Mouse (Mus musculus): ENCODE data around the gene Sptlc3. TPM values are rescaled to one million over a fixed set of nuclear protein-coding genes. Genes with fewer than 3 reads are reported as not detected.

Gene Sptlc3
- polyA plus RNA-seq, 1 experiment, result not detected

DNA sequence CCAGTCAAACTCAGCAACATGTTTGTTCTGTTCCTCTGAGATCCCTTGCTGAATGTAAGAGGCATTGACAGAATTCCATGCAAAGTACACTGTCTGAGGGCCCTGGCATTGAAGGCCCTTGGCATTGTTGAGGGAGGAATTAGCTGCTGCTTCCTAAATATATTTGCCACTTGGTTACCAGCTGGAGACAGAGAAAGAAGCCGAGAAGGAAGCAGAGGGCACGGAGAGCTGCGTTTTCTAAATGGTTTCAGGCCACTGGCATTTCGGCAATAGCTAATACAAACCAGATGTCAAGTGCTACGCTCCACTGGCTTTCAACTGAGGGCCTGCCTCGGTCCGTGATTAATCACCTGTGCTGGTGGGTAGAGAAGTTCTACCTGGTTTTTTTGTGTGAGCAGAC lies 115.1 kb downstream of the Sptlc3 start:
- TF ChIP-seq POLR2A (IDR thresholded peaks at IDR 0.05; ENCODE audit: low read depth, low read length) (no peak), CTCF (IDR thresholded peaks at IDR 0.05; ENCODE audit: extremely low read depth, insufficient read length, insufficient replicate concordance, low read depth, low read length) (no peak)
- Histone ChIP-seq H3K4me3 (ENCODE audit: low read depth, low read length) (no peak overlapping the region), H3K27me3 (ENCODE audit: control insufficient read depth, insufficient read depth, low read length) (no peaks in the 10 kb centered on the region), H3K36me3 (ENCODE audit: control insufficient read depth, insufficient read depth, low read length) (no peaks in the 10 kb centered on the region), H3K4me1 (ENCODE audit: control insufficient read depth, insufficient read depth, insufficient read length, low read length) (no peaks in the 10 kb centered on the region), H3K27ac (ENCODE audit: insufficient read depth, low read depth, low read length) (no peak overlapping the region)
- 39% methylated on average over 7 of the region's 7 CpGs for WGBS

DNA sequence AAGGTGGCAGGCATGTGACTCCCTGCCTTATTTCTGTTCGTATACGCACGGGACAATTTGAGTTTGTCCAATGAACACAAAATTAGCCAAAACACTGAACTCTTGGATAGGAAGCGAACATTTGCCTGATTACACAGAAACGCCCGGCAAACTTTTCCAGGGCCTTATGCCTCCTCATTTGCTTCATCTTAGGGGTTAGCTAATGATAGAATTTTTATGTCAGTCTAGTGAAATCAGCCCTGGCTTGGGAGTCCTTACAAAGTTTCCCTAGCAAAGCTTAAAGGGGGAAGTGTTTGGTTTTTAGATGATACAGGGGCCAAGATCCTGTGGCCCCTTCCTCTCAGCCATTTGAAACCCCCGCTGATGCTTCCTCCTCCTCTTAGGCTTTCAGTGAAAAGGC lies 115.5 kb downstream of the Sptlc3 start:
- Histone ChIP-seq H3K36me3 (ENCODE audit: control insufficient read depth, insufficient read depth, low read length) (no peaks in the 10 kb centered on the region), H3K4me3 (ENCODE audit: low read depth, low read length) (no peak overlapping the region), H3K27ac (ENCODE audit: insufficient read depth, low read depth, low read length) (no peak overlapping the region), H3K27me3 (ENCODE audit: control insufficient read depth, insufficient read depth, low read length) (no peaks in the 10 kb centered on the region), H3K4me1 (ENCODE audit: control insufficient read depth, insufficient read depth, insufficient read length, low read length) (no peaks in the 10 kb centered on the region)
- no peak for TF ChIP-seq CTCF (IDR thresholded peaks at IDR 0.05; ENCODE audit: extremely low read depth, insufficient read length, insufficient replicate concordance, low read depth, low read length)
- TF ChIP-seq POLR2A (IDR thresholded peaks at IDR 0.05; ENCODE audit: low read depth, low read length), result no peak
- WGBS, result 63% methylated on average over 7 of the region's 7 CpGs

DNA sequence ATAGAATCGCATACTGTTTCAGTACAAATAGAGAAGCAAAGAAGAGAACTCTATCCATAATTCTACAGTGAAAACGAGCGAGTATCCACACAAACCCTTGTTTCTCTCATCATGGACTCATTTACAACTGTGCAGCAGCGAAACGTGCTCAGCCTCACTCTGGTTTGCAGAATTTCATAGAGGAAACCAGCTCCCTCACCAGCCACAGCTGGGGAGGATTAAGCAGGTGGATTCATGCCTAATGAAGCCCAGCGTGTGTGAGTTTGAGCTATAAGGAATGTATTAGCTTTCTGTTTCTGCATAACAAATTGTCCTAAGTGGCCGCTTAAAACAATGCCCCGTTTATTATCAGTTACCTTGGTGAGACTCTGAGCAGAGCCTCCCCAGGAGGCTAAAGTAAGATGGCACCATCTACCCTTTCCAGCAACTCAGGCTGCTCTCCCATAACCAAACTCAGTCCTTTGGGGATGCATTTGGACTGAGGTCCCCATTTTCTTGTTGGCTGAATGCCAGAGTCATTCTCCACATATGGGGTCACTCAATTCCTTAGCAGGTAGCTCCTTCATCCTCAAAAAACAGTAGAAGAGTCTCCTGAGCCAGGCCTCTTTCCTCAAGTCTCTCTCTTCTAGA lies 116.1 kb downstream of the Sptlc3 start:
- H3K4me1 ChIP-seq (ENCODE audit: control insufficient read depth, insufficient read depth, insufficient read length, low read length), result no peaks in the 10 kb centered on the region
- no peak overlapping the region for H3K27ac ChIP-seq (ENCODE audit: insufficient read depth, low read depth, low read length)
- no peaks in the 10 kb centered on the region for H3K36me3 ChIP-seq (ENCODE audit: control insufficient read depth, insufficient read depth, low read length)
- no peaks in the 10 kb centered on the region for H3K27me3 ChIP-seq (ENCODE audit: control insufficient read depth, insufficient read depth, low read length)
- 48% methylated on average over 8 of the region's 8 CpGs for WGBS
- no peak overlapping the region for H3K4me3 ChIP-seq (ENCODE audit: low read depth, low read length)
- TF ChIP-seq POLR2A (IDR thresholded peaks at IDR 0.05; ENCODE audit: low read depth, low read length), result no peak
- TF ChIP-seq CTCF (IDR thresholded peaks at IDR 0.05; ENCODE audit: extremely low read depth, insufficient read length, insufficient replicate concordance, low read depth, low read length), result no peak

DNA sequence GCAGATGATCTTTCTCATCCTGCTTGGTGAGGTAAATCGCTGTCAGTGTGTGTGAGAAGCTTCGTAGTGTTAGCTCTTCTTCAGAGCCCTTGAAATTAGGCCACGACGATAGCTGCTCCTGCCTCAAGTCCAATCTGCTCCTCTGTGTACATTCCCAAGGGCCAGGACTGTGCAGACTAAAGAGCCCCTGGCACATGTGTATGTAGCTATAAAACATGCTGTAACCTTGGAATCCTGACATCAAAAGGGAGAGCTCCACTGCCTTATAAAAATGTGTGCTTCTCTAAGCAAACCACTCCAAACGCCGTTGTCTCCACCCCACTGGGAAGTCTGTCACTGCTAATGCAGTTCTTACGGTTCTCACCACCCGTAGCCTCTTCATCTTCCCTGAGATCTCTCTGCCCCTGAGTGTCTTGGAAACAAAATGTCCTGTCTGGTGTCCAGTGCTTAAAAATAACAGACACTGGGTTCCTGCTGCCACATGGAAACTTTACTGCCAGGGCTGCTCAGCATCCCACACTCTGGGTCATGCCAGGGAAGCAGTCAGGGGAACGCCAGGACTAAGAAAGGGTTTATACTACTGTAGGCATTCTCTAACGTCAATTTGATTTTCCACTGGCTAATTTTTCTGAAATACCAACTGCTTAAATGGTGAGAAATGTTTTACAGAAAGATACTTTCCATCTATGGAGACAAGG lies 118.8 kb downstream of the Sptlc3 start:
- H3K27me3 ChIP-seq (ENCODE audit: control insufficient read depth, insufficient read depth, low read length), result no peaks in the 10 kb centered on the region
- H3K4me3 ChIP-seq (ENCODE audit: low read depth, low read length), result no peak overlapping the region
- no peaks in the 10 kb centered on the region for H3K4me1 ChIP-seq (ENCODE audit: control insufficient read depth, insufficient read depth, insufficient read length, low read length)
- TF ChIP-seq POLR2A (IDR thresholded peaks at IDR 0.05; ENCODE audit: low read depth, low read length) (no peak), CTCF (IDR thresholded peaks at IDR 0.05; ENCODE audit: extremely low read depth, insufficient read length, insufficient replicate concordance, low read depth, low read length) (no peak)
- no peak overlapping the region for H3K27ac ChIP-seq (ENCODE audit: insufficient read depth, low read depth, low read length)
- no peaks in the 10 kb centered on the region for H3K36me3 ChIP-seq (ENCODE audit: control insufficient read depth, insufficient read depth, low read length)
- WGBS, result 64% methylated on average over 10 of the region's 10 CpGs

DNA sequence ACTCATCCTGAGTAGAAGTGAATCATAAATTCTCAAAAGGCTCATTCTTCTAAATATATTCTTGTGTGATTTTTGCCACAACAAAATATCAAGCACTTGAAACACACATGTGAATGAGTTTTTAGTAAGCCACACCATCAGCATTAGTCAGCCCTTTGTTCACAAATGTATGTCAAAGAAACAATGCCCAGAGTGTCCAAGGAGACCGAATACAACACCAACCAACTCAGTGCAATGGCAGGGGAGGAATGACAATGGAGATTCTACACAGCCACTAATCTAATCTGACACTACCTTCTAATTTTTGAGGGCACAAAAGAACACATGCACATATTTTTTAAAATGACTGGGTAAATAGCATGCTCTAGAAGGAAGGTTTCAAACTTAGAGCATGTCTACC lies 132.8 kb downstream of the Sptlc3 start:
- no peak overlapping the region for H3K4me3 ChIP-seq (ENCODE audit: low read depth, low read length)
- no peak overlapping the region for H3K27ac ChIP-seq (ENCODE audit: insufficient read depth, low read depth, low read length)
- no peaks in the 10 kb centered on the region for H3K27me3 ChIP-seq (ENCODE audit: control insufficient read depth, insufficient read depth, low read length)
- no peaks in the 10 kb centered on the region for H3K36me3 ChIP-seq (ENCODE audit: control insufficient read depth, insufficient read depth, low read length)
- no peaks in the 10 kb centered on the region for H3K4me1 ChIP-seq (ENCODE audit: control insufficient read depth, insufficient read depth, insufficient read length, low read length)
- TF ChIP-seq POLR2A (IDR thresholded peaks at IDR 0.05; ENCODE audit: low read depth, low read length), result no peak
- TF ChIP-seq CTCF (IDR thresholded peaks at IDR 0.05; ENCODE audit: extremely low read depth, insufficient read length, insufficient replicate concordance, low read depth, low read length), result no peak
- 80% methylated on average over 1 of the region's 1 CpGs for WGBS

DNA sequence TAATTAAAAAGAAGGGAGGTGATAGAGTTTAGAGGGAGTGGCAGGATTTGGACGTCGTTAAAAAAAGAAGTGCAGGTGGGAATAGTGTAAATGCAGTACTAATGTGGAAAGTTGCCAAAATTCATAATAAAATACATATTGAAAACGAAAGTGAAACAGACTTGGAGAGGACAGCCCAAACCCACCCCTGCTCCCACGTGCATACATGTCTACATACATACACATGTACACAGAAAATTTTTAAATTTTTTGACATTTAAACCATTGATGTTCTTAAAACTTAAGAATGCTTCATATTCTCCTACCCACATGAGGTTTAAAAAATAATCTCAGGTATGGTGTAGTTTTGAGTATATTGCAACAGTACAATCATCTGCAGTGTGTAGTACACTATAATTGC lies 135.0 kb downstream of the Sptlc3 start:
- Histone ChIP-seq H3K27ac (ENCODE audit: insufficient read depth, low read depth, low read length) (no peak overlapping the region), H3K27me3 (ENCODE audit: control insufficient read depth, insufficient read depth, low read length) (no peaks in the 10 kb centered on the region), H3K4me1 (ENCODE audit: control insufficient read depth, insufficient read depth, insufficient read length, low read length) (no peaks in the 10 kb centered on the region), H3K36me3 (ENCODE audit: control insufficient read depth, insufficient read depth, low read length) (no peaks in the 10 kb centered on the region), H3K4me3 (ENCODE audit: low read depth, low read length) (no peak overlapping the region)
- 30% methylated on average over 4 of the region's 4 CpGs for WGBS
- TF ChIP-seq POLR2A (IDR thresholded peaks at IDR 0.05; ENCODE audit: low read depth, low read length) (no peak), CTCF (IDR thresholded peaks at IDR 0.05; ENCODE audit: extremely low read depth, insufficient read length, insufficient replicate concordance, low read depth, low read length) (no peak)

DNA sequence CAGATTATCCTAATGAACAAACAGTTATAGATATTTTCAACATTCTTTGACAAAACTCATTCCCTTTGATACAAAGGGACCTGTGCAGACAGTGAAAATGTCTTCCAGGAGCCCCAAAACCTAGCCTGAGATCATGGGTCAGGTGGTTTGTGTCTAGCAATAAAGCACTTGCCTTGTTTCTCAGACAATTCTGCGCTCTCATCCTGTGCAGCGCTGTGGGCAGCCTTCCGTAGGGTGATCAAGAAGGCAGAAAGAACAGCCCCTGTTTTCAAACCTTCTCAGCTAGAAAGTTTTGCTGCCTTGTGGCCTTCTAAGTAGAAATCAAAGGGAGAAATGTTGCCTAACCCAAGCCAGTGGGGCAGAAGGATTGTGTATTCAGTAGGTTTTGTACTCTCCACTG lies 135.9 kb downstream of the Sptlc3 start:
- Histone ChIP-seq H3K4me3 (ENCODE audit: low read depth, low read length) (no peak overlapping the region), H3K27ac (ENCODE audit: insufficient read depth, low read depth, low read length) (no peak overlapping the region), H3K36me3 (ENCODE audit: control insufficient read depth, insufficient read depth, low read length) (no peaks in the 10 kb centered on the region), H3K4me1 (ENCODE audit: control insufficient read depth, insufficient read depth, insufficient read length, low read length) (no peaks in the 10 kb centered on the region), H3K27me3 (ENCODE audit: control insufficient read depth, insufficient read depth, low read length) (no peaks in the 10 kb centered on the region)
- TF ChIP-seq POLR2A (IDR thresholded peaks at IDR 0.05; ENCODE audit: low read depth, low read length) (no peak), CTCF (IDR thresholded peaks at IDR 0.05; ENCODE audit: extremely low read depth, insufficient read length, insufficient replicate concordance, low read depth, low read length) (no peak)
- 89% methylated on average over 3 of the region's 3 CpGs for WGBS

All from small intestine, adult 2 months (tissue).